8 mouse cellular contexts compared by ENCODE assay signal in the genomic region with DNA sequence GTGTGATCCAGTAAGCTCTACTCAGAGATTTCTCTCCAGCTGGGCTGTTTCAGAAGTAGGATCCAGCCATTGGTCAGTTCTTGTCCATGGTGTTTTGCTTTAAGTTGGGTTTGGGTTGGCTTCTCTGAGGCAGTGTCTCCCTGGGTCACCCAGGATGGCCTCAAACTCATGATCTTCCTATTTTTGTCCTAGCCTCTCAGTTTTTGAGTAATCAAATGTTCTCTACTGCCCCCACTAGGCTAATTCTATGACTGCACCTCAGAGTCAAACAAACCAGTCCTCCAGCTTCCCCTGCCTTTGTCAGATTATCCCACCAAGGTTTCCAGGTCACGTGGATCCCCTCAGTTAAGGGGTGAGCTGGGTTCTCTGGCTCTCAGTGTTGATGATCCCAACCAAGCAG. TPM values are rescaled to one million over a fixed set of nuclear protein-coding genes. Genes with fewer than 3 reads are reported as not detected.
DNase-seq lines count a peak whose midpoint lies in the region; ATAC-seq and TF ChIP-seq lines count a peak whose summit lies in the region.

No protein-coding gene starts in this region.

- no peak overlapping the region for H3K9ac ChIP-seq in heart, postnatal 0 days (replicated peaks; ENCODE audit: low read depth, low read length)
- H3K9ac ChIP-seq in heart, embryonic 12.5 days = no peak overlapping the region
- H3K9ac ChIP-seq in hindbrain, postnatal 0 days (replicated peaks; ENCODE audit: low read length) = no peak overlapping the region

- no peaks in the 10 kb centered on the region for H3K27me3 ChIP-seq in heart, postnatal 0 days (ENCODE audit: control insufficient read depth, insufficient read depth, low read length)
- H3K27me3 ChIP-seq in heart, embryonic 12.5 days (replicated peaks) = 0 out of 2 replicates have a peak, but pooled peaks cover 3% of the 10 kb centered on the region
- no peaks in the 10 kb centered on the region for H3K27me3 ChIP-seq in cerebellum, adult 2 months (ENCODE audit: control insufficient read depth, insufficient read depth, low read length)
- H3K27me3 ChIP-seq in hindbrain, postnatal 0 days (ENCODE audit: insufficient read depth, low read length) = no peaks in the 10 kb centered on the region; the same call in 1 of the 2 replicates

- no peaks in the 10 kb centered on the region for H3K36me3 ChIP-seq in heart, postnatal 0 days (replicated peaks; ENCODE audit: control insufficient read depth, insufficient read depth, low read length)
- H3K36me3 ChIP-seq in heart, embryonic 12.5 days = no peaks in the 10 kb centered on the region
- H3K36me3 ChIP-seq in hindbrain, postnatal 0 days (ENCODE audit: insufficient read depth, low read length) = no peaks in the 10 kb centered on the region

- no peak for ATAC-seq in heart, postnatal 0 days (ENCODE audit: insufficient read depth, low read depth)
- no peak for ATAC-seq in heart, embryonic 12.5 days (ENCODE audit: insufficient number of reproducible peaks, low FRiP score)
- no peak for ATAC-seq in hindbrain, postnatal 0 days

- peak; percentile 15 for DNase-seq in heart, postnatal 0 days (ENCODE audit: low spot score)
- DNase-seq in right cerebral cortex, postnatal 14 days = peak; percentile 28
- no peak for DNase-seq in right cerebral cortex, adult 18-20 months
- peak in 1 of 2 experiments; percentile 42 for DNase-seq in cerebellum, adult 2 months
- peak; percentile 62 for DNase-seq in hindbrain, postnatal 0 days (ENCODE audit: low spot score)
- peak; percentile 82 for DNase-seq in retina, postnatal 1 day
- no peak for DNase-seq in urinary bladder, adult 2 months (ENCODE audit: low spot score)

- TF ChIP-seq POLR2A in cerebellum, adult 2 months (IDR thresholded peaks at IDR 0.05; ENCODE audit: borderline replicate concordance, insufficient read depth, low read length) = no peak

- H3K4me2 ChIP-seq in heart, postnatal 0 days (ENCODE audit: low read depth, low read length) = no peak overlapping the region
- H3K4me2 ChIP-seq in heart, embryonic 12.5 days = no peak overlapping the region
- no peak overlapping the region for H3K4me2 ChIP-seq in hindbrain, postnatal 0 days (ENCODE audit: low read depth, low read length)

- no peak overlapping the region for H3K4me3 ChIP-seq in heart, postnatal 0 days (ENCODE audit: low read depth, low read length)
- H3K4me3 ChIP-seq in heart, embryonic 12.5 days = no peak overlapping the region
- H3K4me3 ChIP-seq in cerebellum, adult 2 months (replicated peaks; ENCODE audit: insufficient read depth, low read depth, low read length) = no peak overlapping the region
- no peak overlapping the region for H3K4me3 ChIP-seq in hindbrain, postnatal 0 days (ENCODE audit: low read length)

- no peak overlapping the region for H3K27ac ChIP-seq in heart, postnatal 0 days (ENCODE audit: low read depth)
- no peak overlapping the region for H3K27ac ChIP-seq in heart, embryonic 12.5 days (ENCODE audit: poor library complexity, severe bottlenecking)
- H3K27ac ChIP-seq in cerebellum, adult 2 months (ENCODE audit: insufficient read depth, low read length) = no peak overlapping the region
- H3K27ac ChIP-seq in hindbrain, postnatal 0 days = no peak overlapping the region

- WGBS in heart, postnatal 0 days = 2% methylated on average over 1 of the region's 1 CpGs
- WGBS in heart, embryonic 12.5 days = 0% methylated on average over 1 of the region's 1 CpGs
- 44% methylated on average over 1 of the region's 1 CpGs for WGBS in cerebellum, adult 2 months
- WGBS in hindbrain, postnatal 0 days = 4% methylated on average over 1 of the region's 1 CpGs

- TF ChIP-seq EP300 in heart, postnatal 0 days (IDR thresholded peaks at IDR 0.05; ENCODE audit: low read depth) = no peak

- H3K4me1 ChIP-seq in heart, postnatal 0 days (ENCODE audit: control insufficient read depth, insufficient read depth) = no peaks in the 10 kb centered on the region
- H3K4me1 ChIP-seq in heart, embryonic 12.5 days (replicated peaks) = no peaks in the 10 kb centered on the region
- no peaks in the 10 kb centered on the region for H3K4me1 ChIP-seq in cerebellum, adult 2 months (ENCODE audit: control insufficient read depth, insufficient read depth, low read length)
- no peaks in the 10 kb centered on the region for H3K4me1 ChIP-seq in hindbrain, postnatal 0 days (ENCODE audit: insufficient read depth, low read length)

- peak; percentile 39 for TF ChIP-seq CTCF in heart, postnatal 0 days (IDR thresholded peaks at IDR 0.05; ENCODE audit: low read depth)
- peak; percentile 38; the same call in 1 of the 2 replicates for TF ChIP-seq CTCF in cerebellum, adult 2 months (IDR thresholded peaks at IDR 0.05; ENCODE audit: borderline replicate concordance, insufficient read depth, low read depth, low read length)
- peak; percentile 60 for TF ChIP-seq CTCF in hindbrain, postnatal 0 days (IDR thresholded peaks at IDR 0.05; ENCODE audit: low read depth)

- H3K9me3 ChIP-seq in heart, postnatal 0 days (replicated peaks; ENCODE audit: control insufficient read depth, low read length) = no peaks in the 10 kb centered on the region
- H3K9me3 ChIP-seq in heart, embryonic 12.5 days (replicated peaks) = no peaks in the 10 kb centered on the region
- no peaks in the 10 kb centered on the region for H3K9me3 ChIP-seq in hindbrain, postnatal 0 days (ENCODE audit: low read length)

RNA-seq across cellular contexts. Expression of a gene that starts 13.8 kb away (rescaled TPM):
- total RNA-seq in heart, postnatal 0 days (2014; rRNA removed; ENCODE audit: low replicate concordance) = 13.6 and 23.2 TPM in 2 replicates
- 8.9 and 10.3 TPM in 2 replicates for polyA plus RNA-seq in heart, postnatal 0 days (2015; fragmentation: Nextera tagmentation; extraction: Ambion mirVana)
- polyA plus RNA-seq in heart, embryonic 12.5 days (2016; fragmentation: Nextera tagmentation; extraction: Ambion mirVana) = 23.8 and 24.1 TPM in 2 replicates
- 37.6 and 39.9 TPM in 2 replicates for polyA plus RNA-seq in cerebellum, adult 2 months (2012; rRNA removed)
- 42.1 and 44.1 TPM in 2 replicates for total RNA-seq in hindbrain, postnatal 0 days (2014; rRNA removed)
- polyA plus RNA-seq in hindbrain, postnatal 0 days (2015; fragmentation: Nextera tagmentation; extraction: Ambion mirVana) = 22.4 and 26.1 TPM in 2 replicates
- 20.5 and 21.8 TPM in 2 replicates for polyA plus RNA-seq in urinary bladder, adult 2 months (2012; rRNA removed)

Comparison
In these comparisons a context has a peak if more than half of its experiments do, and no peak if none do; other contexts are left out.
1. DNase-seq: peak in heart, postnatal 0 days (single experiment), right cerebral cortex, postnatal 14 days (single experiment), hindbrain, postnatal 0 days (single experiment) and retina, postnatal 1 day (single experiment); none in right cerebral cortex, adult 18-20 months (single experiment) and urinary bladder, adult 2 months (single experiment).
2. Peak in every context shown above with its lines, with median percentiles within 50 percentile points of each other: CTCF ChIP-seq.